Mouse (Mus musculus): Measurements from ENCODE around the gene Gm44805.

GRCm38 (mm10) chr7:19632275-19632674 is 48.9 kb downstream of the Gm44805 start:
- no peak for TF ChIP-seq POLR2A (IDR thresholded peaks at IDR 0.05; ENCODE audit: borderline replicate concordance, extremely low read depth, insufficient read depth, insufficient read length, poor library complexity, severe bottlenecking)
- no peak for TF ChIP-seq CTCF (IDR thresholded peaks at IDR 0.05; ENCODE audit: borderline replicate concordance, extremely low read depth, insufficient read depth, insufficient read length)
